Mouse (Mus musculus): Measurements from ENCODE around the gene Wdfy2. TPM values are rescaled to one million over a fixed set of nuclear protein-coding genes. Genes with fewer than 3 reads are reported as not detected.
"Not testable (repeated sequence)": the region's sequence is repeated elsewhere in the genome, so short reads cannot be mapped to it uniquely, and the experiment has no call there.

The Wdfy2 gene
- polyA plus RNA-seq, 1 experiment from 2014 or later: 7.6 TPM

GRCm38 (mm10) chr14:62829291-62829690 is 8.2 kb upstream of the Wdfy2 start:
- no peak overlapping the region for H3K4me2 ChIP-seq
- 42% methylated on average over 6 of the region's 6 CpGs for WGBS
- H3K4me1 ChIP-seq: no peaks in the 10 kb centered on the region
- no peaks in the 10 kb centered on the region for H3K9me3 ChIP-seq
- no peak overlapping the region for H3K27ac ChIP-seq
- no peaks in the 10 kb centered on the region for H3K27me3 ChIP-seq (replicated peaks)
- ATAC-seq (replicated peaks): no peak
- H3K36me3 ChIP-seq (replicated peaks): no peaks in the 10 kb centered on the region
- H3K9ac ChIP-seq: no peak overlapping the region
- H3K4me3 ChIP-seq: no peak overlapping the region

- WGBS: 91% methylated on average over 3 of the region's 3 CpGs
- Histone ChIP-seq H3K4me1 (no peaks in the 10 kb centered on the region), H3K9ac (no peak overlapping the region), H3K36me3 (replicated peaks) (no peaks in the 10 kb centered on the region), H3K27me3 (replicated peaks) (no peaks in the 10 kb centered on the region), H3K9me3 (no peaks in the 10 kb centered on the region), H3K4me2 (no peak overlapping the region), H3K4me3 (no peak overlapping the region), H3K27ac (no peak overlapping the region)
- ATAC-seq (replicated peaks): no peak
Observed at GRCm38 (mm10) chr14:62831691-62832275, 5.7 kb upstream of the Wdfy2 start.

GRCm38 (mm10) chr14:62833036-62833435 is 4.4 kb upstream of the Wdfy2 start:
- Histone ChIP-seq H3K36me3 (replicated peaks) (no peaks in the 10 kb centered on the region), H3K4me1 (no peaks in the 10 kb centered on the region), H3K27ac (no peak overlapping the region), H3K9me3 (no peaks in the 10 kb centered on the region), H3K9ac (no peak overlapping the region), H3K4me2 (no peak overlapping the region), H3K4me3 (no peak overlapping the region), H3K27me3 (replicated peaks) (no peaks in the 10 kb centered on the region)
- ATAC-seq (replicated peaks): no peak
- WGBS: 89% methylated on average over 7 of the region's 7 CpGs

- H3K27me3 ChIP-seq (replicated peaks): no peaks in the 10 kb centered on the region
- H3K4me3 ChIP-seq: no peak overlapping the region
- WGBS: 53% methylated on average over 3 of the region's 3 CpGs
- no peak for ATAC-seq (replicated peaks)
- no peak overlapping the region for H3K27ac ChIP-seq
- no peaks in the 10 kb centered on the region for H3K9me3 ChIP-seq
- H3K4me2 ChIP-seq: no peak overlapping the region
- no peak overlapping the region for H3K9ac ChIP-seq
- peaks cover 3% of the 10 kb centered on the region for H3K4me1 ChIP-seq
- H3K36me3 ChIP-seq (replicated peaks): no peaks in the 10 kb centered on the region
Observed at GRCm38 (mm10) chr14:62833541-62833940, 3.9 kb upstream of the Wdfy2 start.

GRCm38 (mm10) chr14:62835737-62836136 is 1.7 kb upstream of the Wdfy2 start:
- not testable (repeated sequence) for H3K9ac ChIP-seq; H3K4me3 ChIP-seq; H3K9me3 ChIP-seq; H3K27me3 ChIP-seq (replicated peaks); H3K4me2 ChIP-seq; H3K36me3 ChIP-seq (replicated peaks); H3K27ac ChIP-seq; ATAC-seq (replicated peaks)
- WGBS: 84% methylated on average over 3 of the region's 3 CpGs
- peaks cover 20% of the 10 kb centered on the region for H3K4me1 ChIP-seq

GRCm38 (mm10) chr14:62836926-62837640 is 395 bp upstream of the Wdfy2 start:
- H3K27ac ChIP-seq: peak overlapping the region; percentile 89
- H3K36me3 ChIP-seq (replicated peaks): no peaks in the 10 kb centered on the region
- peaks cover 22% of the 10 kb centered on the region for H3K4me1 ChIP-seq
- no peaks in the 10 kb centered on the region for H3K27me3 ChIP-seq (replicated peaks)
- H3K9me3 ChIP-seq: no peaks in the 10 kb centered on the region
- H3K4me2 ChIP-seq: peak overlapping the region; percentile 65
- peak overlapping the region; percentile 82 for H3K4me3 ChIP-seq
- H3K9ac ChIP-seq: peak overlapping the region; percentile 53
- under 1% methylated on average over 37 of the region's 37 CpGs for WGBS
- peak; percentile 96 for ATAC-seq (replicated peaks)

GRCm38 (mm10) chr14:62838336-62838735 is 858 bp downstream of the Wdfy2 start:
- no peaks in the 10 kb centered on the region for H3K9me3 ChIP-seq
- 14% methylated on average over 9 of the region's 9 CpGs for WGBS
- H3K4me3 ChIP-seq: peak overlapping the region; percentile 82
- peak overlapping the region; percentile 65 for H3K4me2 ChIP-seq
- no peaks in the 10 kb centered on the region for H3K36me3 ChIP-seq (replicated peaks)
- H3K4me1 ChIP-seq: peaks cover 25% of the 10 kb centered on the region
- H3K27me3 ChIP-seq (replicated peaks): no peaks in the 10 kb centered on the region
- H3K27ac ChIP-seq: no peak overlapping the region
- H3K9ac ChIP-seq: peak overlapping the region; percentile 82
- ATAC-seq (replicated peaks): no peak

GRCm38 (mm10) chr14:62841726-62842125 is 4.2 kb downstream of the Wdfy2 start:
- no peak for ATAC-seq (replicated peaks)
- no peak overlapping the region for H3K4me2 ChIP-seq
- no peaks in the 10 kb centered on the region for H3K27me3 ChIP-seq (replicated peaks)
- H3K36me3 ChIP-seq (replicated peaks): no peaks in the 10 kb centered on the region
- H3K27ac ChIP-seq: no peak overlapping the region
- H3K4me3 ChIP-seq: no peak overlapping the region
- no peaks in the 10 kb centered on the region for H3K9me3 ChIP-seq
- H3K4me1 ChIP-seq: peaks cover 27% of the 10 kb centered on the region
- no peak overlapping the region for H3K9ac ChIP-seq

- no peak overlapping the region for H3K4me3 ChIP-seq
- peaks cover 27% of the 10 kb centered on the region for H3K4me1 ChIP-seq
- ATAC-seq (replicated peaks): no peak
- H3K27me3 ChIP-seq (replicated peaks): no peaks in the 10 kb centered on the region
- H3K36me3 ChIP-seq (replicated peaks): no peaks in the 10 kb centered on the region
- no peak overlapping the region for H3K9ac ChIP-seq
- H3K27ac ChIP-seq: no peak overlapping the region
- H3K9me3 ChIP-seq: no peaks in the 10 kb centered on the region
- H3K4me2 ChIP-seq: no peak overlapping the region
Observed at GRCm38 (mm10) chr14:62842495-62842894, 5.0 kb downstream of the Wdfy2 start.

- Histone ChIP-seq H3K9me3 (no peaks in the 10 kb centered on the region), H3K4me1 (peaks cover 27% of the 10 kb centered on the region), H3K4me3 (no peak overlapping the region), H3K27me3 (replicated peaks) (no peaks in the 10 kb centered on the region), H3K4me2 (no peak overlapping the region), H3K27ac (no peak overlapping the region), H3K36me3 (replicated peaks) (no peaks in the 10 kb centered on the region), H3K9ac (no peak overlapping the region)
- 79% methylated on average over 2 of the region's 2 CpGs for WGBS
- no peak for ATAC-seq (replicated peaks)
Observed at GRCm38 (mm10) chr14:62842976-62843375, 5.5 kb downstream of the Wdfy2 start.

GRCm38 (mm10) chr14:62844226-62844625 is 6.7 kb downstream of the Wdfy2 start:
- no peak for ATAC-seq (replicated peaks)
- 78% methylated on average over 8 of the region's 8 CpGs for WGBS
- H3K9me3 ChIP-seq: peaks cover 6% of the 10 kb centered on the region; the same call in 1 of the 2 replicates
- H3K27me3 ChIP-seq (replicated peaks): no peaks in the 10 kb centered on the region
- no peak overlapping the region for H3K27ac ChIP-seq
- no peak overlapping the region for H3K4me2 ChIP-seq
- peaks cover 18% of the 10 kb centered on the region for H3K4me1 ChIP-seq
- H3K36me3 ChIP-seq (replicated peaks): no peaks in the 10 kb centered on the region
- no peak overlapping the region for H3K9ac ChIP-seq
- H3K4me3 ChIP-seq: no peak overlapping the region

- no peak for ATAC-seq (replicated peaks)
- Histone ChIP-seq H3K9me3 (peaks cover 6% of the 10 kb centered on the region; the same call in 1 of the 2 replicates), H3K27me3 (replicated peaks) (no peaks in the 10 kb centered on the region), H3K4me1 (peaks cover 8% of the 10 kb centered on the region; the same call in 1 of the 2 replicates), H3K9ac (no peak overlapping the region), H3K36me3 (replicated peaks) (no peaks in the 10 kb centered on the region), H3K4me3 (no peak overlapping the region), H3K27ac (no peak overlapping the region), H3K4me2 (no peak overlapping the region)
- 84% methylated on average over 8 of the region's 8 CpGs for WGBS
Observed at GRCm38 (mm10) chr14:62845011-62845840, 7.7 kb downstream of the Wdfy2 start.

Measured in midbrain, embryonic 15.5 days (tissue).